Mouse (Mus musculus): ENCODE data around the gene Vmn1r16.
"Not testable (repeated sequence)": the region's sequence is repeated elsewhere in the genome, so short reads cannot be mapped to it uniquely, and the experiment has no call there.

Gene Vmn1r16

GRCm38 (mm10) chr6:57329394-57329793 lies at the start of gene Vmn1r16:
Gene Vmn1r16, minus strand, starts transcription at chr6:57329494.
- in situ Hi-C loops (cut with MboI, MseI): no loop called here

- in situ Hi-C loops (cut with MboI, MseI): no loop called here
These were observed 38.2 kb upstream of the Vmn1r16 start for GRCm38 (mm10) chr6:57367496-57367895.

GRCm38 (mm10) chr6:57365866-57366265 lies 36.6 kb upstream of the Vmn1r16 start:
- in situ Hi-C loops (cut with MboI, MseI): not testable (repeated sequence)

GRCm38 (mm10) chr6:57363627-57364026 lies 34.3 kb upstream of the Vmn1r16 start, which contains the start of gene Vmn1r17:
Gene Vmn1r17, minus strand, starts transcription at chr6:57363727.
- in situ Hi-C loops (cut with MboI, MseI): no loop called here

- in situ Hi-C loops (cut with MboI, MseI): no loop called here
These were observed 27.6 kb upstream of the Vmn1r16 start for GRCm38 (mm10) chr6:57356864-57357263.

- in situ Hi-C loops (cut with MboI, MseI): no loop called here
These were observed 3.1 kb downstream of the Vmn1r16 start for GRCm38 (mm10) chr6:57326176-57326575.

- in situ Hi-C loops (cut with MboI, MseI): no loop called here
These were observed 50.3 kb downstream of the Vmn1r16 start for GRCm38 (mm10) chr6:57278952-57279351.

- in situ Hi-C loops (cut with MboI, MseI): no loop called here
These were observed 56.8 kb downstream of the Vmn1r16 start for GRCm38 (mm10) chr6:57272517-57272916.

GRCm38 (mm10) chr6:57271881-57272280 lies 57.4 kb downstream of the Vmn1r16 start:
- in situ Hi-C loops (cut with MboI, MseI): no loop called here

All from T-helper 2 cell (primary cell).